Mouse (Mus musculus) CH12.LX (cell line): ENCODE results near the gene Lrguk. TPM values are rescaled to one million over a fixed set of nuclear protein-coding genes. Genes with fewer than 3 reads are reported as not detected.

ENCODE experiments used
- DNase-seq: peaks from one replicate; pipeline ENCODE4 v3.0.0-alpha.2; 2013; ENCODE audit errors: extremely low read depth
- H3K27ac ChIP-seq: 2 replicates; pipeline ENCODE4 v1.5.1; 2012; ENCODE audit warnings: low read depth, mild to moderate bottlenecking, control low read depth, moderate library complexity; ENCODE audit not compliant: insufficient read depth
- H3K27me3 ChIP-seq: replicated peaks from 2 replicates; pipeline ENCODE3; 2012; ENCODE audit warnings: inconsistent platforms
- H3K36me3 ChIP-seq, 2 experiments: replicated peaks in 1 of 2; 2 replicates each; pipeline versions ENCODE3 to v1.6.1; 2012; ENCODE audit warnings: inconsistent platforms in 1 of 2, low read length in 1 of 2, mild to moderate bottlenecking in 1 of 2, mixed read lengths in 1 of 2, moderate library complexity in 1 of 2; ENCODE audit not compliant: control insufficient read depth in 1 of 2, insufficient read depth in 1 of 2
- H3K4me1 ChIP-seq, 2 experiments: 2 replicates each; pipeline ENCODE4 v1.6.1; 2012; ENCODE audit warnings: inconsistent platforms in 1 of 2, moderate library complexity in 1 of 2; ENCODE audit not compliant: insufficient read depth in 2 of 2, control insufficient read depth in 1 of 2
- H3K4me2 ChIP-seq: 2 replicates; pipeline ENCODE4 v1.6.1; 2012; ENCODE audit warnings: low read depth, mild to moderate bottlenecking, control low read depth; ENCODE audit not compliant: poor library complexity, insufficient read depth, severe bottlenecking
- H3K4me3 ChIP-seq, 3 experiments: fragments of 150-350 bp in 1 of 3; sonication (generic) in 1 of 3; replicated peaks in 1 of 3; 2 replicates each; pipeline versions ENCODE3 to v1.5.1; 2011 to 2012; ENCODE audit warnings: low read depth in 2 of 3, low read length in 2 of 3, mild to moderate bottlenecking in 2 of 3, moderate library complexity in 2 of 3, control low read depth in 1 of 3, improper control_type of control experiment in 1 of 3, inconsistent platforms in 1 of 3, mixed read lengths in 1 of 3; ENCODE audit not compliant: poor library complexity in 1 of 3
- H3K79me2 ChIP-seq: replicated peaks from 2 replicates; pipeline ENCODE4 v1.6.1; 2012; ENCODE audit warnings: mild to moderate bottlenecking, moderate library complexity; ENCODE audit not compliant: control insufficient read depth, poor library complexity, insufficient read depth, severe bottlenecking; ENCODE audit errors: extremely low read depth
- H3K9ac ChIP-seq: 2 replicates; pipeline ENCODE4 v1.6.1; 2012; ENCODE audit warnings: low read depth, mild to moderate bottlenecking, control low read depth, moderate library complexity; ENCODE audit not compliant: insufficient read depth
- H3K9me3 ChIP-seq: replicated peaks from 2 replicates; pipeline ENCODE3; 2012; ENCODE audit warnings: low read length, inconsistent platforms, mixed read lengths
- BHLHE40 ChIP-seq: IDR thresholded peaks from 2 replicates; pipeline ENCODE4 v1.6.1; 2011; ENCODE audit warnings: mild to moderate bottlenecking, low read depth, low read length, improper control_type of control experiment
- CHD1 ChIP-seq: IDR thresholded peaks from 2 replicates; pipeline ENCODE4 v1.6.1; 2012; ENCODE audit warnings: low read depth, low read length, improper control_type of control experiment, inconsistent platforms
- ELF1 ChIP-seq: IDR thresholded peaks from 2 replicates; pipeline ENCODE4 v1.6.1; 2014; ENCODE audit warnings: low read depth, mild to moderate bottlenecking, inconsistent platforms, low read length, improper control_type of control experiment
- IRF4 ChIP-seq: IDR thresholded peaks from 2 replicates; pipeline ENCODE4 v1.6.1; 2014; ENCODE audit warnings: low read depth, mild to moderate bottlenecking, inconsistent platforms, low read length, improper control_type of control experiment
- JUND ChIP-seq: conservative IDR thresholded peaks from 2 replicates; pipeline ENCODE4 v1.6.1; 2011; ENCODE audit warnings: low read depth, low read length, improper control_type of control experiment
- MAFK ChIP-seq: IDR thresholded peaks from 2 replicates; pipeline ENCODE4 v1.6.1; 2011; ENCODE audit warnings: low read length, improper control_type of control experiment; ENCODE audit not compliant: insufficient replicate concordance
- MAX ChIP-seq: IDR thresholded peaks from 2 replicates; pipeline ENCODE4 v1.6.1; 2011; ENCODE audit warnings: low read length, improper control_type of control experiment
- MAZ ChIP-seq: IDR thresholded peaks from 2 replicates; pipeline ENCODE4 v1.6.1; 2012; ENCODE audit warnings: low read depth, mild to moderate bottlenecking, inconsistent platforms, low read length, improper control_type of control experiment, moderate library complexity
- MEF2A ChIP-seq: IDR thresholded peaks from 2 replicates; pipeline ENCODE4 v1.6.1; 2014; ENCODE audit warnings: low read depth, mild to moderate bottlenecking, inconsistent platforms, low read length, improper control_type of control experiment, borderline replicate concordance
- MYC ChIP-seq: IDR thresholded peaks from 2 replicates; pipeline ENCODE4 v1.6.1; 2011; ENCODE audit warnings: low read depth, mild to moderate bottlenecking, improper control_type of control experiment, low read length
- PAX5 ChIP-seq: IDR thresholded peaks from 2 replicates; pipeline ENCODE4 v1.6.1; 2012; ENCODE audit warnings: low read length, inconsistent platforms, mixed read lengths
- RAD21 ChIP-seq: IDR thresholded peaks from 2 replicates; pipeline ENCODE4 v1.6.1; 2011; ENCODE audit warnings: low read depth, mild to moderate bottlenecking, low read length, improper control_type of control experiment, moderate library complexity
- SIN3A ChIP-seq: IDR thresholded peaks from 2 replicates; pipeline ENCODE4 v1.6.1; 2012; ENCODE audit warnings: low read length, improper control_type of control experiment, inconsistent platforms
- SMC3 ChIP-seq: IDR thresholded peaks from 2 replicates; pipeline ENCODE4 v1.6.1; 2011; ENCODE audit warnings: low read depth, low read length, improper control_type of control experiment
- TBP ChIP-seq: conservative IDR thresholded peaks from 2 replicates; pipeline ENCODE4 v1.6.1; 2011; ENCODE audit warnings: low read depth, low read length, improper control_type of control experiment
- TCF12 ChIP-seq: IDR thresholded peaks from 2 replicates; pipeline ENCODE4 v1.6.1; 2014; ENCODE audit warnings: low read depth, mild to moderate bottlenecking, inconsistent platforms, low read length, improper control_type of control experiment
- UBTF ChIP-seq: IDR thresholded peaks from 2 replicates; pipeline ENCODE4 v1.6.1; 2012; ENCODE audit warnings: low read depth, mild to moderate bottlenecking, inconsistent platforms, low read length, improper control_type of control experiment, moderate library complexity
- USF1 ChIP-seq: IDR thresholded peaks from 2 replicates; pipeline ENCODE4 v1.6.1; 2014; ENCODE audit warnings: low read depth, mild to moderate bottlenecking, inconsistent platforms, low read length, improper control_type of control experiment
- USF2 ChIP-seq: conservative IDR thresholded peaks from 2 replicates; pipeline ENCODE4 v1.6.1; 2011; ENCODE audit warnings: low read depth, low read length, improper control_type of control experiment
- ZKSCAN1 ChIP-seq: IDR thresholded peaks from 2 replicates; pipeline ENCODE4 v1.6.1; 2012; ENCODE audit warnings: low read depth, inconsistent platforms, low read length, improper control_type of control experiment, borderline replicate concordance
- ZNF384 ChIP-seq: IDR thresholded peaks from 2 replicates; pipeline ENCODE4 v1.6.1; 2012; ENCODE audit warnings: low read depth, low read length, improper control_type of control experiment, inconsistent platforms
- dilution Hi-C: fragments of 300-500 bp; cut with MboI; formaldehyde crosslinking; loops from 2 replicates; pipeline ENCODE4 v1.14.3; 2020; ENCODE audit warnings: low sequenced_read_pairs; ENCODE audit not compliant: extremely low pct_unique_long_range_greater_than_20kb, extremely low pct_ligation_motif_present
- in situ Hi-C: fragments of 300-500 bp; cut with MboI; formaldehyde crosslinking; loops from 3 replicates; pipeline ENCODE4 v1.14.3; 2019; ENCODE audit warnings: low sequenced_read_pairs, low pct_ligation_motif_present, low pct_unique_long_range_greater_than_20kb, mixed read lengths
- polyA plus RNA-seq: library from polyadenylated mRNA; unstranded; fragments of >175 nt; gene quantifications from 2 replicates; pipeline ENCODE4 v1.2.1, GENCODE M21; 2012; ENCODE audit warnings: low read depth; ENCODE audit not compliant: insufficient read length
- total RNA-seq, 2 experiments: library from RNA; depleted of rRNA; stranded (reverse); fragments of 300-350 nt in 1 of 2; fragments of >200 nt in 1 of 2; gene quantifications; 2 replicates each; pipeline ENCODE4 v1.2.3; 2012 to 2014

Lrguk gene
- total and polyA plus RNA-seq, 3 experiments: 0.85 to 1.6 (median 1.1) TPM

- Histone ChIP-seq H3K9ac (no peak overlapping the region), H3K79me2 (no peaks in the 10 kb centered on the region), H3K9me3 (no peaks in the 10 kb centered on the region), H3K27me3 (no peaks in the 10 kb centered on the region), H3K4me3 (no peak overlapping the region), H3K4me2 (no peak overlapping the region), H3K27ac (no peak overlapping the region), H3K4me1 (peaks cover 16 to 59% of the 10 kb centered on the region in 2 experiments), H3K36me3 (peaks cover 15 to 17% of the 10 kb centered on the region in 2 experiments)
- dilution Hi-C loops (no loop called here), in situ Hi-C loops (no loop called here)
- TF ChIP-seq ZNF384 (no peak), USF1 (no peak), ZKSCAN1 (no peak), MEF2A (no peak), MAZ (no peak), MYC (no peak), ELF1 (no peak), SIN3A (no peak), CHD1 (no peak), IRF4 (no peak)
- no peak for DNase-seq
Observed at GRCm38 (mm10) chr6:34153069-34154052, 124.1 kb downstream of the Lrguk start.

GRCm38 (mm10) chr6:34154202-34154601, 125.0 kb downstream of the Lrguk start:
- peaks cover 22 to 25% of the 10 kb centered on the region in 2 experiments for H3K36me3 ChIP-seq
- no peaks in the 10 kb centered on the region for H3K27me3 ChIP-seq

More at GRCm38 (mm10) chr6:34154202-34154601, 125.0 kb downstream of the Lrguk start:
- no peaks in the 10 kb centered on the region for H3K9me3 ChIP-seq
- dilution Hi-C loops: no loop called here
- no peak overlapping the region for H3K4me2 ChIP-seq
- no peak for DNase-seq
- H3K9ac ChIP-seq: no peak overlapping the region
- H3K79me2 ChIP-seq: no peaks in the 10 kb centered on the region
- no peak for TF ChIP-seq RAD21
- no peak for TF ChIP-seq TCF12
- no peak for TF ChIP-seq MAX
- no peak for TF ChIP-seq SMC3
- no peak for TF ChIP-seq UBTF
- TF ChIP-seq ZNF384: no peak
- no peak for TF ChIP-seq BHLHE40
- no peak for TF ChIP-seq TBP
- TF ChIP-seq MAFK: no peak
- TF ChIP-seq USF2: no peak
- no peak for TF ChIP-seq IRF4
- TF ChIP-seq JUND: no peak
- no peak for TF ChIP-seq ZKSCAN1
- TF ChIP-seq PAX5: no peak
- peaks cover 16 to 58% of the 10 kb centered on the region in 2 experiments for H3K4me1 ChIP-seq
- H3K4me3 ChIP-seq: no peak overlapping the region
- H3K27ac ChIP-seq: no peak overlapping the region
- in situ Hi-C loops: no loop called here
